Mouse (Mus musculus) heart, postnatal 0 days (tissue): ENCODE results near the gene Ppp2r2c.

Source experiments
- CTCF ChIP-seq: IDR thresholded peaks from 2 replicates; pipeline ENCODE4 v1.5.1; 2016; ENCODE audit warnings: antibody characterized with exemption, control low read depth, low read depth
- EP300 ChIP-seq: IDR thresholded peaks from 2 replicates; pipeline ENCODE4 v1.6.1; 2016; ENCODE audit warnings: antibody characterized with exemption, low read depth

DNA sequence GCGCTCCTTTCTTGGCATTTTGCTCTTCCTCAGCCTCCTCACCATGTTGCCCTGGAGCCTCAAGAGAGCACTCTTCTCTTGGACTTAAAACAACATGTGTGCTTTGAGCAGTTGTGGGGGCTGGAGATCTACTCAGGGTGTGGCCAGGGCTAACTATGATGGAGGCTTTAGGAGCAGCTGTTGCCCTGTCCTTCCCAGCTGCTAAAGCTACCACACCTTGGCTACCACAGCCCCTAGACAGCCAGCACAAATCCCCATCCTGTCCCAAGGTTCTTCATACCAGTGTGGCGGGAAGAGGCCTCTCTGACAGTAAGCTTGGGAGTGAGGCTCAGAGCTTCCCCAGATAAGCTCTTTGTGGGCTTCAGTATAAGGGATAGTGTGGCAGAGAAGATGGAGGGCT, 77.4 kb downstream of the Ppp2r2c start:
- TF ChIP-seq EP300 (no peak), CTCF (no peak)
